Mouse (Mus musculus) embryonic fibroblast, embryonic 13.5 days (primary cell): ENCODE results near the gene 1700061G19Rik.

Source experiments
- CTCF ChIP-seq: IDR thresholded peaks from 2 replicates; pipeline ENCODE4 v1.5.1; 2011; ENCODE audit warnings: mild to moderate bottlenecking, control low read depth, low read length, moderate library complexity, borderline replicate concordance; ENCODE audit not compliant: insufficient read depth
- POLR2A ChIP-seq: IDR thresholded peaks from 2 replicates; pipeline ENCODE4 v1.6.1; 2011; ENCODE audit warnings: low read depth, mild to moderate bottlenecking, control low read depth, low read length, moderate library complexity

DNA sequence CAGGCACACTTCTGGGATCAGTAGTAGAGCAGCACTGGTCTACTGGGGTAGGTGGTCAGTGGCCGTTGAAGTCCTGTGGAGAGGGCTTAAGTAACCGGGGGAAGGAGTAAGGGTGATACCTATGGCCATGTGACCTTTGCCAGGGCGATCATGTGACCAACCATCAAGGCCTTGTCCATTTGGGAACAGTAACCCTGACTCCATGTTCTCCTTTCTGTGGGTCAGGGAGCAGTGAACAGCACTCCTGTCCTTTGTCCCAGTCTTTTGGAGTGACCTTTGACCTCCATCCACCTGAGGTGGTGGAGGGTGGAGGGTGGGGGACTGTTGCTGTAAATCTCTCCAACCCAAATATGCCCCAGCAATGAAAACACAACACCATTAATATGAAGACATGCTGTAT, 1.2 kb downstream of the 1700061G19Rik start:
- TF ChIP-seq CTCF (no peak), POLR2A (no peak)
